In genomic region chr10:79916081-79916480, GRCm38 (mm10) we compare ENCODE assay signal across 8 mouse cellular contexts. TPM values are rescaled to one million over a fixed set of nuclear protein-coding genes. Genes with fewer than 3 reads are reported as not detected.
DNase-seq lines count a peak whose midpoint lies in the region; ATAC-seq and TF ChIP-seq lines count a peak whose summit lies in the region.

No protein-coding gene starts in this region.

- WGBS in kidney, embryonic 14.5 days = 5% methylated on average over 8 of the region's 8 CpGs
- 8% methylated on average over 8 of the region's 8 CpGs for WGBS in bone marrow, adult 2 months
- 6% methylated on average over 8 of the region's 8 CpGs for WGBS in heart, postnatal 0 days
- WGBS in midbrain, embryonic 10.5 days = 8% methylated on average over 8 of the region's 8 CpGs

- H3K4me3 ChIP-seq in kidney, embryonic 14.5 days (ENCODE audit: low read length) = peak overlapping the region; percentile 53
- peak overlapping the region; percentile 96 for H3K4me3 ChIP-seq in bone marrow, adult 2 months (replicated peaks; ENCODE audit: control insufficient read depth, low read depth, low read length)
- H3K4me3 ChIP-seq in heart, postnatal 0 days (ENCODE audit: low read depth, low read length) = peak overlapping the region; percentile 86
- peak overlapping the region; percentile 76 for H3K4me3 ChIP-seq in midbrain, embryonic 10.5 days

- H3K9me3 ChIP-seq in kidney, embryonic 14.5 days (ENCODE audit: control insufficient read depth, low read length) = no peaks in the 10 kb centered on the region
- H3K9me3 ChIP-seq in heart, postnatal 0 days (replicated peaks; ENCODE audit: control insufficient read depth, low read length) = no peaks in the 10 kb centered on the region
- no peaks in the 10 kb centered on the region for H3K9me3 ChIP-seq in midbrain, embryonic 10.5 days (replicated peaks)

- ATAC-seq in kidney, embryonic 14.5 days (ENCODE audit: low FRiP score, low TSS enrichment) = no peak
- ATAC-seq in heart, postnatal 0 days (ENCODE audit: insufficient read depth, low read depth) = no peak
- no peak for ATAC-seq in monocyte, adult 5-6 weeks (replicated peaks; ENCODE audit: insufficient number of reproducible peaks, low FRiP score, low TSS enrichment, poor library complexity, severe bottlenecking)

- TF ChIP-seq EP300 in heart, postnatal 0 days (IDR thresholded peaks at IDR 0.05; ENCODE audit: low read depth) = no peak

- TF ChIP-seq CTCF in bone marrow, adult 2 months (IDR thresholded peaks at IDR 0.05; ENCODE audit: control insufficient read depth, insufficient read depth, low read length) = no peak
- TF ChIP-seq CTCF in heart, postnatal 0 days (IDR thresholded peaks at IDR 0.05; ENCODE audit: low read depth) = no peak

- peaks cover 17% of the 10 kb centered on the region for H3K36me3 ChIP-seq in kidney, embryonic 14.5 days (ENCODE audit: control insufficient read depth, insufficient read depth, low read length)
- peaks cover 9% of the 10 kb centered on the region for H3K36me3 ChIP-seq in heart, postnatal 0 days (replicated peaks; ENCODE audit: control insufficient read depth, insufficient read depth, low read length)
- H3K36me3 ChIP-seq in midbrain, embryonic 10.5 days = peaks cover 23% of the 10 kb centered on the region

- peak overlapping the region; percentile 62 for H3K4me2 ChIP-seq in kidney, embryonic 14.5 days (replicated peaks; ENCODE audit: low read depth, low read length)
- H3K4me2 ChIP-seq in heart, postnatal 0 days (ENCODE audit: low read depth, low read length) = peak overlapping the region; percentile 94

- peak overlapping the region; percentile 85 for H3K9ac ChIP-seq in kidney, embryonic 14.5 days (ENCODE audit: low read depth, low read length)
- H3K9ac ChIP-seq in heart, postnatal 0 days (replicated peaks; ENCODE audit: low read depth, low read length) = peak overlapping the region; percentile 97

- H3K4me1 ChIP-seq in kidney, embryonic 14.5 days (ENCODE audit: control insufficient read depth, insufficient read depth, low read length) = peaks cover 19% of the 10 kb centered on the region
- peaks cover 5% of the 10 kb centered on the region for H3K4me1 ChIP-seq in bone marrow, adult 2 months (ENCODE audit: control insufficient read depth, insufficient read depth, low read length)
- H3K4me1 ChIP-seq in heart, postnatal 0 days (ENCODE audit: control insufficient read depth, insufficient read depth) = peaks cover 27% of the 10 kb centered on the region
- H3K4me1 ChIP-seq in midbrain, embryonic 10.5 days = peaks cover 72% of the 10 kb centered on the region

- TF ChIP-seq POLR2A in bone marrow, adult 2 months (IDR thresholded peaks at IDR 0.05; ENCODE audit: borderline replicate concordance, control insufficient read depth, low read depth, low read length) = no peak

- no peak overlapping the region for H3K27ac ChIP-seq in kidney, embryonic 14.5 days (ENCODE audit: low read depth, low read length)
- peak overlapping the region; percentile 86 for H3K27ac ChIP-seq in bone marrow, adult 2 months (ENCODE audit: control insufficient read depth, insufficient read depth, low read depth, low read length, poor library complexity)
- peak overlapping the region; percentile 80; the same call in 1 of the 2 replicates for H3K27ac ChIP-seq in heart, postnatal 0 days (ENCODE audit: low read depth)
- H3K27ac ChIP-seq in midbrain, embryonic 10.5 days (replicated peaks) = peak overlapping the region; percentile 93

- H3K27me3 ChIP-seq in kidney, embryonic 14.5 days (ENCODE audit: control insufficient read depth, insufficient read depth, low read length) = peaks cover 36% of the 10 kb centered on the region
- H3K27me3 ChIP-seq in heart, postnatal 0 days (ENCODE audit: control insufficient read depth, insufficient read depth, low read length) = peaks cover 38% of the 10 kb centered on the region
- H3K27me3 ChIP-seq in midbrain, embryonic 10.5 days (ENCODE audit: low read depth, poor library complexity, severe bottlenecking) = peaks cover 43% of the 10 kb centered on the region

- DNase-seq in kidney, postnatal 36 days = no peak
- no peak for DNase-seq in heart, postnatal 0 days (ENCODE audit: low spot score)
- no peak for DNase-seq in midbrain, embryonic 10.5 days (ENCODE audit: low spot score)
- no peak for DNase-seq in thymus, postnatal 4 days
- DNase-seq in layer of hippocampus, adult 9-10 months (ENCODE audit: low spot score) = no peak

RNA-seq across cellular contexts. Expression of gene Kiss1r, which starts 0.7 kb away (rescaled TPM):
- 0.47 and 0.61 TPM in 2 replicates for polyA plus RNA-seq in kidney, embryonic 14.5 days (2014; fragmentation: Nextera tagmentation; extraction: Ambion mirVana)
- 1.5 TPM in 1 of 2 replicates, not detected in the other for polyA plus RNA-seq in bone marrow, adult 2 months (2011; ENCODE audit: insufficient read depth, insufficient read length, low replicate concordance, missing spikeins)
- not detected in 2 replicates for total RNA-seq in heart, postnatal 0 days (2014; rRNA removed; ENCODE audit: low replicate concordance)
- polyA plus RNA-seq in heart, postnatal 0 days (2015; fragmentation: Nextera tagmentation; extraction: Ambion mirVana) = 0.45 and 0.57 TPM in 2 replicates
- 1.0 and 1.2 TPM in 2 replicates for polyA plus RNA-seq in midbrain, embryonic 10.5 days (2016; fragmentation: Nextera tagmentation; extraction: Ambion mirVana)
- 0.39 TPM in 1 of 3 replicates, not detected in the others for total RNA-seq in monocyte, adult 5-6 weeks (2017)

RNA-seq across cellular contexts. Expression of gene R3hdm4, which starts 4.9 kb away (rescaled TPM):
- 102 and 137 TPM in 2 replicates for polyA plus RNA-seq in kidney, embryonic 14.5 days (2014; fragmentation: Nextera tagmentation; extraction: Ambion mirVana)
- 182 and 197 TPM in 2 replicates for polyA plus RNA-seq in bone marrow, adult 2 months (2011; ENCODE audit: insufficient read depth, insufficient read length, low replicate concordance, missing spikeins)
- 40.9 and 58.4 TPM in 2 replicates for total RNA-seq in heart, postnatal 0 days (2014; rRNA removed; ENCODE audit: low replicate concordance)
- polyA plus RNA-seq in heart, postnatal 0 days (2015; fragmentation: Nextera tagmentation; extraction: Ambion mirVana) = 104 and 107 TPM in 2 replicates
- polyA plus RNA-seq in midbrain, embryonic 10.5 days (2016; fragmentation: Nextera tagmentation; extraction: Ambion mirVana) = 126 and 154 TPM in 2 replicates
- 23.4 to 53.8 TPM (median 35.4 TPM) in 3 replicates for total RNA-seq in monocyte, adult 5-6 weeks (2017)

RNA-seq across cellular contexts. Expression of gene Gm26602, which starts 5.4 kb away (rescaled TPM):
- 4.6 and 10.8 TPM in 2 replicates for polyA plus RNA-seq in kidney, embryonic 14.5 days (2014; fragmentation: Nextera tagmentation; extraction: Ambion mirVana)
- polyA plus RNA-seq in bone marrow, adult 2 months (2011; ENCODE audit: insufficient read depth, insufficient read length, low replicate concordance, missing spikeins) = not detected in 2 replicates
- total RNA-seq in heart, postnatal 0 days (2014; rRNA removed; ENCODE audit: low replicate concordance) = not detected in 2 replicates
- polyA plus RNA-seq in heart, postnatal 0 days (2015; fragmentation: Nextera tagmentation; extraction: Ambion mirVana) = 4.0 and 6.0 TPM in 2 replicates
- polyA plus RNA-seq in midbrain, embryonic 10.5 days (2016; fragmentation: Nextera tagmentation; extraction: Ambion mirVana) = 2.0 and 5.5 TPM in 2 replicates
- total RNA-seq in monocyte, adult 5-6 weeks (2017) = not detected in 3 replicates

RNA-seq across cellular contexts. Expression of gene Med16, which starts 7.4 kb away (rescaled TPM):
- polyA plus RNA-seq in kidney, embryonic 14.5 days (2014; fragmentation: Nextera tagmentation; extraction: Ambion mirVana) = 48.0 and 61.2 TPM in 2 replicates
- polyA plus RNA-seq in bone marrow, adult 2 months (2011; ENCODE audit: insufficient read depth, insufficient read length, low replicate concordance, missing spikeins) = 12.3 and 19.2 TPM in 2 replicates
- total RNA-seq in heart, postnatal 0 days (2014; rRNA removed; ENCODE audit: low replicate concordance) = 64.7 and 77.6 TPM in 2 replicates
- 30.9 and 36.2 TPM in 2 replicates for polyA plus RNA-seq in heart, postnatal 0 days (2015; fragmentation: Nextera tagmentation; extraction: Ambion mirVana)
- polyA plus RNA-seq in midbrain, embryonic 10.5 days (2016; fragmentation: Nextera tagmentation; extraction: Ambion mirVana) = 69.8 and 70.8 TPM in 2 replicates
- 13.3 to 16.8 TPM (median 13.3 TPM) in 3 replicates for total RNA-seq in monocyte, adult 5-6 weeks (2017)

RNA-seq across cellular contexts. Expression of gene Arid3a, which starts 10.8 kb away (rescaled TPM):
- 12.0 and 12.3 TPM in 2 replicates for polyA plus RNA-seq in kidney, embryonic 14.5 days (2014; fragmentation: Nextera tagmentation; extraction: Ambion mirVana)
- 12.4 and 27.6 TPM in 2 replicates for polyA plus RNA-seq in bone marrow, adult 2 months (2011; ENCODE audit: insufficient read depth, insufficient read length, low replicate concordance, missing spikeins)
- 5.3 and 5.6 TPM in 2 replicates for total RNA-seq in heart, postnatal 0 days (2014; rRNA removed; ENCODE audit: low replicate concordance)
- 0.65 and 0.77 TPM in 2 replicates for polyA plus RNA-seq in heart, postnatal 0 days (2015; fragmentation: Nextera tagmentation; extraction: Ambion mirVana)
- polyA plus RNA-seq in midbrain, embryonic 10.5 days (2016; fragmentation: Nextera tagmentation; extraction: Ambion mirVana) = 12.5 and 13.4 TPM in 2 replicates
- 35.3 to 38.9 TPM (median 36.8 TPM) in 3 replicates for total RNA-seq in monocyte, adult 5-6 weeks (2017)
